Comparison of ENCODE assay signal across 1 mouse cellular context in the genomic region with DNA sequence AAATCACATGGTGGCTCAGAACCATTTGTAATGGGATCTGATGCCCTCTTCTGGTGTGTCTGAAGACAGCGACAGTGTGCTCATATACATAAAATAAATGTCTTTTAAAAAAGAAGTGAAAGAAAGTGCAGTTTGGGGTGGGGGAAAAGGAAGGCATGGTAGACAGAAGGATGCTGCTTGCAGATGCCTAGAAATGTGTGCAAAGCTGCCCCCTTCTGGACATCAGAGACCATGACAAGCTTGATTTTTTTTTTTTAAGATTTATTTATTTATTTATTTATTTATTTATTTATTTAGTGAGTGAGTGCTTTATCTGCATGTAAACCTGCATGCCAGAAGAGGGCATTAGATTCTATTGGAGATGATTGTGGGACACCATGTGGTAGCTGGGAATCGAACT.
TF ChIP-seq lines count a peak whose summit lies in the region.

No protein-coding gene starts in this region.

TF ChIP-seq in MEL, 35 proteins besides CTCF, POLR2A, EP300 and RAD21:
- no peak for TF ChIP-seq KAT2A (conservative IDR thresholded peaks at IDR 0.05; ENCODE audit: low read depth, low read length)
- TF ChIP-seq ZNF384 (IDR thresholded peaks at IDR 0.05; ENCODE audit: low read depth, low read length) = peak; percentile 63
- no peak for TF ChIP-seq SIN3A (IDR thresholded peaks at IDR 0.05; ENCODE audit: low read length)
- TF ChIP-seq TAL1 (IDR thresholded peaks at IDR 0.05; ENCODE audit: low read length) = no peak
- TF ChIP-seq SMC3 (IDR thresholded peaks at IDR 0.05; ENCODE audit: low read depth, low read length) = no peak; the same call in 1 of the 2 replicates
- no peak for TF ChIP-seq MAZ (IDR thresholded peaks at IDR 0.05; ENCODE audit: low read depth, low read length)
